Mouse (Mus musculus) heart, adult 8-10 months (tissue): ENCODE measurements around the gene Sytl2. TPM values are rescaled to one million over a fixed set of nuclear protein-coding genes. Genes with fewer than 3 reads are reported as not detected.

Source experiments
- DNase-seq: peaks from one replicate; pipeline ENCODE4 v3.0.0; 2022; ENCODE audit warnings: low spot score
- total RNA-seq, 4 experiments: library from RNA; stranded (reverse); gene quantifications; 2 replicates each; pipeline ENCODE4 v1.2.4; 2022

Sytl2 gene
- total RNA-seq, 4 experiments from 2014 or later: 1.6 to 2.8 (median 2.2) TPM

DNA sequence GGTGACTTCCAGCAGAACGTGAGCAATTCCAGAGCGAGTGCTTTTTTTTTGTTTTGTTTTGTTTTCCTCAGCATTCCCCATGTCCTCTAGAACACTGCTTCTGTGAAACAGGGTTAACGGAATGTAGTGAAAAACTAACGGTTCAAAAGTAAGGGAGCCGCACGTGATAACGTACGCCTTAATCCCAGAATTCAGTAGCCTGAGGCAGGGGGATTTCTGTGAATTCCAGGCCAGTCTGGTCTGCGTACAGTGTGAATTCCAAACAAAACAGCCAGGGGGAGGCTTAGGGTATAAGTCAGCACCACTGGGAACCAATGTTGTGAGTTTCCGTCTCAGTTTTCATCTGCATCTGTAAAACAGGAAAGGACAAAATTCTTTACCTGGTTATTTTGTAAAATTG lies 155.5 kb downstream of the Sytl2 start:
- peak; percentile 13 for DNase-seq

Other genes with a start within 250 kb of the Sytl2 start
- 100 to 1,000 TPM in 2 of 4 experiments, 10 to 100 TPM in 2; 88.7 to 106 (median 101) TPM for gene Picalm, start 172.0 kb upstream of the Sytl2 start, total RNA-seq
- under 1 TPM in 1 of 4 experiments, not detected in 3; 0.37 TPM for gene Ccdc83, start 36.5 kb upstream of the Sytl2 start, total RNA-seq
- under 1 TPM; 0.11 to 0.35 (median 0.23) TPM for gene Ccdc89, start 124.3 kb downstream of the Sytl2 start, total RNA-seq
- 10 to 100 TPM; 18.0 to 21.5 (median 20.0) TPM for gene Crebzf, start 140.5 kb downstream of the Sytl2 start, total RNA-seq
- 100 to 1,000 TPM; 121 to 143 (median 131) TPM for gene Tmem126a, start 155.0 kb downstream of the Sytl2 start, total RNA-seq
- gene Tmem126b, start 173.7 kb downstream of the Sytl2 start, total RNA-seq: 10 to 100 TPM; 27.2 to 27.8 (median 27.7) TPM
- 1 to 10 TPM; 2.0 to 2.8 (median 2.3) TPM for gene Dlg2, start 174.4 kb downstream of the Sytl2 start, total RNA-seq